Mouse (Mus musculus) skeletal muscle tissue, postnatal 0 days (tissue): ENCODE measurements around the gene Rap1gap2. TPM values are rescaled to one million over a fixed set of nuclear protein-coding genes. Genes with fewer than 3 reads are reported as not detected.

Experiments used
- polyA plus RNA-seq: library from polyadenylated mRNA; unstranded; fragments of >200 nt; fragmentation: Nextera tagmentation; extraction: Ambion mirVana; gene quantifications from 2 replicates; pipeline ENCODE4 v1.2.1, GENCODE M21; 2015

The Rap1gap2 gene
- polyA plus RNA-seq, result 5.1 and 5.3 TPM in 2 replicates

DNA sequence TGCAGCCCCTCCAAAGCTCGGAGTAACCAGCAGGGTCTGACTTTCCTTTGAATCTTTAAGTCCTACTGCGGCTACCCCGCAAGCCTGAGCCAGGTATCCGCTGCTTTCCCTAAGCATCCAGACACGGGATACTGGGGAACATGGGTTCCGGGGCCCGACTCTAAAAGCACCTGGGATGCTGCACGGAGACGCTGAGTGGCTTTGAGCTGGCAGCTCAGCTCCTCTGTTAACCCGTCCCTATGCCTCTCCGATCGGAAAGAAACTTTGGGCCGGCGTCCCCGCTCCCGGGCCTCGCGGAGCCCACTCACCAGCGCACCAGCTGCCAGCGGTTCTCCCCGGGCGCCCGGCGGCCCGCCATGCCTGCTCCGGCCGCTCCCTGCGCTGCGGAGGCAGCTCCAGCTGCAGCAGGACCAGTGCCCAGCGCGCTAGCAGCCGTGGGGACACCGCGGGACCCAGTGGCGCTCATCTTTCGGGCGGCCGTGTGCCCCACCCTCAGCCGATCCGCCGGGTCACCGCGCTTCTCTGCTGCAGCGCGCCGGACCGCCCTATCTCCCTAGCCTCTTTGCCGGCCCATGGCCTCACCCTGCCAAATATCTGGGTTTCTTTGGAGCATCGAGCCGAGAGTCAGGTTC is at the start of gene Rap1gap2:
Gene Rap1gap2, minus strand, starts transcription at position 371 of the 632 bp plus-strand sequence.

DNA sequence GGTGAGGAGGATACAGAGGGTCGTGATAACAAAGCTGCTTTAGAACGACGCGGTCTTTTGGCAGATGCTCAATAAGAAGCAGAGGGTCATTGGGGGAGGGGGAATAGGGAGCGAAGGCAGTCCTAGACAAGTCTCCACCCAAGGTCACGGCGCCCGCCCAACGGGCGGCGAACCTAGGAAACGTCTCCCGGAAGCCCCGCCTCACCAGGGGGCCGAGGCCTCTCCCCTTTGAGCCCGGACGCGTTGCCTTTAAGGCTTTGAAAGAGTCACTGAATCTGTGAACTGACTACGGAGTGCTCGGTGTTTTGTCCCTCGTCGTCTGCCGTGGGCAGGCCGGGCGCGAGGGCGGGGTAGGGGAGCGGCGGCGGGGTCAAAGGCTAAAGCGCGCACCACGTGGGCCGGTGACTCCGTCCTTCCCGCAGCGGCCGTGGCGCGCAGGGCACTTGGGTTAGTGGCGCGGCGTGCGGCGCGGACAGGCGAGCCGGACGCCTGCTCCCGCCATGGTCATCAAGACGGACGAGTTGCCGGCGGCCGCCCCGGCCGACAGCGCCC is 38.5 kb upstream of the Rap1gap2 start, which contains the start of gene Cluh:
Gene Cluh, plus strand, starts transcription at position 401 of the 552 bp plus-strand sequence.

DNA sequence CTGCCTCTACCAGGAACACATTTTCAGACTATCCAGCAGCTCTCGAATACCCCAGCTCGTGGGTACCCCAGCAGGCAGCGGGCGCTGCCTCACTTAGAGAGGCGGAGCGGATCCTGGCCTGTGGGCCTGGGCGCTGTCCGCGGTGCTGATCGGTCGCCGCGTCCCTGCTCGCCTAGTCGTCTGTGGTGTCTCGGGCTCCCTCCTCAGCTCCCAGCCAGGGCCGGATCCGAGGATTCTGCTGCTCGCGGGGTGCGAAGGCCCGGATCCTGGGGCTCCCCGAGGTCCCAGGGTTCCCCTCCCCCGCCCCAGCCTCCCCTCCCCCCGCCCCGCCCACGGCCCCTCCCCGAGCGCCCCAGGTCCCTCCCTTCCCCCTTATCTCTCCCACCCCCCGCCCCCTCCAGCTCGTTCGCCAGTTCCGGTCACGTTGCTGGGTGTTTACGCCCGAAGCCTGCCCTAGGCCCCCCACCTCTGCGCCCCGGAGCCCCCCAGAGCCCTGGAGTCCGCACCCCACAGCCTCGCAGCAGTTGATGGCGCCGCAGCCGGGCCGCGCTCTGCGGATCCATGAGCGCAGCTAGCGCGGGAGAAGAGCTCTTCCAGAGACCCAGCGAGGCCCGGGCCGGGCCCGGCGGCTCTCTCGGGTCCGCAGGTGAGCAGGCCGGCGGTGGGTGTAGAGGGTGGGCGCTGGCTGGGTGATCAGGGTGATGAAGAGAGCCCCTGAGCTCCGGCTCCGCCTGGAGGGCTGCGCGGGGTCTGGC is 8.7 kb upstream of the Rap1gap2 start, which contains the start of gene Ccdc92b:
Gene Ccdc92b, plus strand, starts transcription at position 405 of the 755 bp plus-strand sequence.

DNA sequence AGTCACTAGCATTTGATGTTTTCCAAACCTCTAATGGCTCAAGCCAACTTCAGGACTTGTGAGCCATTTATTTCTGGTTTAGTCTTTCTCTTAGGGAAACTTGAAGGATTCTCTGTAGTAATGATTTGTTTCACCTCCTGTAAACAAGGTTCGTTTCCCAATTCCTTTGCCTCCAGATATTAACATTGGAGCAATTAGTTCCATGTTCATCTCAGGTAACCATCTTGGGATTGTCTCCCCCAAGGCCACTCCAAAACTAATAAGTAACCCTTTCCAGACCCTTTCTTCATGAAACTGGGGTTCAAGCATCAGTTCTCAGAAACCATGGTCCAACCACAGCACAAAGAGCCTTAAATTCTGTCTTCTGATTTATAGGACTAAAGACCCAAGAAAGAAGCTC is 248.9 kb downstream of the Rap1gap2 start, which contains the start of gene Olfr412:
Gene Olfr412, plus strand, starts transcription at position 301 of the 400 bp plus-strand sequence.

DNA sequence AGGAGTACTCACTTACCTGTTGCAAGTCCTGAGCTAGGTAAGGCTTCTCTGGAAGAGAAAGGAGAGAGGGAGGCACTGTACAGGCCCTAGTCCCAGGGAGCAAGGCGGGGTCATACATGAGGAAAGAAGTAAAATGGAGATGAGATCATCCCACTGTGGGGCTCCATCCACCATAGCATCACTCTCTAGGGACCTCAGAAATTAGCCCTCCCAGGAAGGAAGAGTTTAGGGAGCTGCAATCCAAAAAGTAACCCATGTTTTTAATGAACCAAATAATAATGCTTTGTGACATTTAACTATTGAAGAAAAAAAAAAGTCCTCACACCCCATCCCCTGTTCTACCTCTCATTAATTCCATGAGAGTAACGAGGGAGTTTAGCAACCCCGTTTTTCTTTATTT is 258.2 kb downstream of the Rap1gap2 start, which contains the start of gene Olfr411:
Gene Olfr411, minus strand, starts transcription at position 101 of the 400 bp plus-strand sequence.

DNA sequence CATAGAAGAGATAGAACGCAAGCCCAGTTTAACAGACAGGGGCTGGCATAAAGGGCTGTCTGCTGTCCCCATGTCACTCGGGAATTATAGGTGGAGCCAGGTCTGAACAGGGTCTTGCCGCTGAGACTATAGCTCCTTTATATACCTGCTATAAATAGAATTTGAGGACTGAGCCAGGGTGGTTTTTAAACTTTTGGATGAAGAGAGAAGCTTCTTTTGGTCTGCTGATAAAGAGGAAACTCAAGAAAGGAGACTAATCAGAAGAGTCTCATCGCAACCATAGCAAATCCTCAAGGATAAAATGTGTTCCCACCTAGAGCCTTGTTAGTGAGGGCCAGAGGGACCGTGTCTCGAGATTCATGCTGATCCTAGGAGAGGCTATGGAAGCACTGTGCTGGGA is 272.8 kb downstream of the Rap1gap2 start, which contains the start of gene Olfr410:
Gene Olfr410, minus strand, starts transcription at position 101 of the 400 bp plus-strand sequence.

Other genes starting within 250 kb of the Rap1gap2 start
- gene Olfr412, start 248.8 kb downstream of the Rap1gap2 start, polyA plus RNA-seq, result not detected in 2 replicates
- gene Ccdc92b, start 8.7 kb upstream of the Rap1gap2 start, polyA plus RNA-seq, result 0.21 and 0.22 TPM in 2 replicates
- gene Cluh, start 38.6 kb upstream of the Rap1gap2 start, polyA plus RNA-seq, result 41.2 and 43.3 TPM in 2 replicates
- gene Pafah1b1, start 113.8 kb upstream of the Rap1gap2 start, polyA plus RNA-seq, result 43.7 and 51.0 TPM in 2 replicates
- 8.5 and 11.2 TPM in 2 replicates for gene Mettl16, start 159.9 kb upstream of the Rap1gap2 start, polyA plus RNA-seq
- gene Mnt, start 220.0 kb upstream of the Rap1gap2 start, polyA plus RNA-seq, result 1.5 and 2.2 TPM in 2 replicates